Mouse (Mus musculus) liver, embryonic 14.5 days (tissue): Measurements from ENCODE around the gene Sap30l.

Experiments
- CTCF ChIP-seq: IDR thresholded peaks from 2 replicates; pipeline ENCODE4 v1.5.1; 2016; ENCODE audit warnings: antibody characterized with exemption, low read depth, control low read depth
- EP300 ChIP-seq: IDR thresholded peaks from 2 replicates; pipeline ENCODE4 v1.6.1; 2016; ENCODE audit warnings: antibody characterized with exemption, low read depth

- TF ChIP-seq CTCF (no peak), EP300 (no peak)
These were observed 21.6 kb upstream of the Sap30l start for GRCm38 (mm10) chr11:57779824-57780223.
